27 mouse cellular contexts compared by ENCODE assay signal in the genomic region with DNA sequence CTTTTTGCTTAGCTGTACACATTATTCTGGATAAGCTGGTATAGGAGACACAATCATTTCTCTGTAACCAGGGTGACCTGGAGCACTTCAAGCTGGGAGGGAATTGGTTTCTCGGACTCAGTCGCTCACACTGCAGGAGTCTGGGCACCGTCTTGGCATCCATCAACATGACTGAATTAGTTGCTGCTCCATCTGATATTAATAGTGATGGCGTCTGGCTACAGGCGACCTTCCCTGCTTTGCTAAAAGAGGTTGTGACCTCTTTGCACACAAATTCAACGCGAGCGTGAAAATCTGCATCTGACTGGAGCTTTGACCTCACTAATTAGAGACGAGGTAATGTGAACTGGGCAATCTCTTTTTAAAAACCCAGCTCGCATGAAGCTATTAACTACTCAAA. TPM values are rescaled to one million over a fixed set of nuclear protein-coding genes. Genes with fewer than 3 reads are reported as not detected.
DNase-seq lines count a peak whose midpoint lies in the region; ATAC-seq lines count a peak whose summit lies in the region.
"Had no signal": no experiment of that assay in that cellular context is flagged by ENCODE, and none has a peak within 500 bp of the region (broad histone marks: within the 10 kb centered on the region; RNA-seq: fewer than 3 reads in every experiment).

No protein-coding gene starts in this region.

- WGBS in forebrain, embryonic 11.5 days = 16% methylated on average over 10 of the region's 10 CpGs
- 4% methylated on average over 10 of the region's 10 CpGs for WGBS in forebrain, embryonic 15.5 days
- 5% methylated on average over 10 of the region's 10 CpGs for WGBS in forebrain, embryonic 14.5 days
- 58% methylated on average over 10 of the region's 10 CpGs for WGBS in kidney, embryonic 14.5 days

- no peaks in the 10 kb centered on the region for H3K27me3 ChIP-seq in forebrain, embryonic 11.5 days (ENCODE audit: control insufficient read depth, insufficient read depth, low read length)
- no peaks in the 10 kb centered on the region for H3K27me3 ChIP-seq in forebrain, embryonic 15.5 days
- no peaks in the 10 kb centered on the region for H3K27me3 ChIP-seq in forebrain, embryonic 14.5 days (replicated peaks; ENCODE audit: control insufficient read depth, insufficient read depth, low read length)
- H3K27me3 ChIP-seq in kidney, embryonic 14.5 days (ENCODE audit: control insufficient read depth, insufficient read depth, low read length) = no peaks in the 10 kb centered on the region
- H3K27me3 ChIP-seq: hindbrain, embryonic 13.5 days; kidney, embryonic 15.5 days; liver, embryonic 12.5 days; midbrain, embryonic 12.5 days had no signal

- no peak overlapping the region for H3K4me3 ChIP-seq in forebrain, embryonic 11.5 days (ENCODE audit: low read depth, low read length)
- no peak overlapping the region for H3K4me3 ChIP-seq in forebrain, embryonic 15.5 days
- no peak overlapping the region for H3K4me3 ChIP-seq in forebrain, embryonic 14.5 days (ENCODE audit: low read depth, low read length)
- no peak overlapping the region for H3K4me3 ChIP-seq in kidney, embryonic 14.5 days (ENCODE audit: low read length)
- H3K4me3 ChIP-seq: gastrocnemius, adult 2 months; hindbrain, embryonic 13.5 days; kidney, embryonic 15.5 days; layer of hippocampus, adult 2 months; liver, embryonic 12.5 days; midbrain, embryonic 12.5 days had no signal

- H3K9ac ChIP-seq in forebrain, embryonic 11.5 days (ENCODE audit: low read length) = no peak overlapping the region
- no peak overlapping the region for H3K9ac ChIP-seq in forebrain, embryonic 15.5 days (replicated peaks)
- H3K9ac ChIP-seq in forebrain, embryonic 14.5 days (ENCODE audit: low read length) = no peak overlapping the region
- H3K9ac ChIP-seq in kidney, embryonic 14.5 days (ENCODE audit: low read depth, low read length) = no peak overlapping the region
- H3K9ac ChIP-seq: hindbrain, embryonic 13.5 days; kidney, embryonic 15.5 days; liver, embryonic 12.5 days; liver, postnatal 0 days; midbrain, embryonic 12.5 days had no signal

- ATAC-seq in forebrain, embryonic 11.5 days (replicated peaks; ENCODE audit: low FRiP score) = 0 out of 2 replicates have a peak, but pooled peaks have one; percentile 46
- ATAC-seq in forebrain, embryonic 15.5 days (replicated peaks) = no peak
- peak; percentile 67; the same call in 1 of the 2 replicates for ATAC-seq in forebrain, embryonic 14.5 days
- no peak for ATAC-seq in kidney, embryonic 14.5 days (ENCODE audit: low FRiP score, low TSS enrichment)
- ATAC-seq: CD4-positive, CD25-positive, alpha-beta regulatory T cell, adult 4 months; intestine, postnatal 0 days; liver, embryonic 12.5 days; liver, postnatal 0 days had no signal

- H3K9me3 ChIP-seq in forebrain, embryonic 11.5 days (ENCODE audit: control insufficient read depth, low read length) = no peaks in the 10 kb centered on the region
- no peaks in the 10 kb centered on the region for H3K9me3 ChIP-seq in forebrain, embryonic 15.5 days
- no peaks in the 10 kb centered on the region for H3K9me3 ChIP-seq in forebrain, embryonic 14.5 days (replicated peaks; ENCODE audit: control insufficient read depth, low read length)
- no peaks in the 10 kb centered on the region for H3K9me3 ChIP-seq in kidney, embryonic 14.5 days (ENCODE audit: control insufficient read depth, low read length)
- H3K9me3 ChIP-seq: hindbrain, embryonic 13.5 days; kidney, embryonic 15.5 days; liver, embryonic 12.5 days; midbrain, embryonic 12.5 days had no signal

- H3K4me2 ChIP-seq in forebrain, embryonic 11.5 days (ENCODE audit: low read depth, low read length, severe bottlenecking) = no peak overlapping the region
- no peak overlapping the region for H3K4me2 ChIP-seq in forebrain, embryonic 15.5 days (replicated peaks)
- no peak overlapping the region for H3K4me2 ChIP-seq in forebrain, embryonic 14.5 days (ENCODE audit: low read length)
- no peak overlapping the region for H3K4me2 ChIP-seq in kidney, embryonic 14.5 days (replicated peaks; ENCODE audit: low read depth, low read length)
- H3K4me2 ChIP-seq: heart, embryonic 11.5 days; hindbrain, embryonic 13.5 days; kidney, embryonic 15.5 days; liver, embryonic 12.5 days; midbrain, embryonic 12.5 days had no signal

- DNase-seq in forebrain, embryonic 11.5 days (ENCODE audit: low spot score) = peak; percentile 54
- DNase-seq in embryo, embryonic 11 days = peak; percentile 32
- peak; percentile 45 for DNase-seq in forebrain, embryonic 14.5 days (ENCODE audit: low spot score)
- no peak for DNase-seq in cerebellum, adult 9-10 months
- DNase-seq in kidney, postnatal 14 days = no peak
- DNase-seq: adrenal gland, postnatal 14 days; cerebellum, adult 11-12 months; cerebellum, postnatal 36 days; gastrocnemius, adult 2 months; gastrocnemius, postnatal 36 days; heart, adult 18-20 months; heart, postnatal 36 days; kidney, postnatal 36 days; left cerebral cortex, postnatal 4 days; liver, postnatal 0 days; lung, postnatal 36 days; thymus, postnatal 4 days had no signal

- peaks cover 2% of the 10 kb centered on the region; the same call in 1 of the 2 replicates for H3K4me1 ChIP-seq in forebrain, embryonic 11.5 days (replicated peaks; ENCODE audit: control insufficient read depth, insufficient read depth, low read length)
- peaks cover 6% of the 10 kb centered on the region; the same call in 1 of the 2 replicates for H3K4me1 ChIP-seq in forebrain, embryonic 15.5 days
- peaks cover 6% of the 10 kb centered on the region; the same call in 1 of the 2 replicates for H3K4me1 ChIP-seq in forebrain, embryonic 14.5 days (ENCODE audit: control insufficient read depth, insufficient read depth, low read length)
- no peaks in the 10 kb centered on the region for H3K4me1 ChIP-seq in kidney, embryonic 14.5 days (ENCODE audit: control insufficient read depth, insufficient read depth, low read length)
- H3K4me1 ChIP-seq: kidney, embryonic 15.5 days; liver, embryonic 12.5 days had no signal

- no peak overlapping the region for H3K27ac ChIP-seq in forebrain, embryonic 11.5 days (ENCODE audit: low read depth, low read length)
- no peak overlapping the region for H3K27ac ChIP-seq in forebrain, embryonic 15.5 days (replicated peaks)
- H3K27ac ChIP-seq in forebrain, embryonic 14.5 days (ENCODE audit: low read depth, low read length) = no peak overlapping the region
- no peak overlapping the region for H3K27ac ChIP-seq in kidney, embryonic 14.5 days (ENCODE audit: low read depth, low read length)
- H3K27ac ChIP-seq: gastrocnemius, adult 2 months; hindbrain, embryonic 13.5 days; kidney, embryonic 15.5 days; layer of hippocampus, adult 2 months; liver, embryonic 12.5 days; midbrain, embryonic 12.5 days had no signal

- H3K36me3 ChIP-seq in forebrain, embryonic 11.5 days (ENCODE audit: control insufficient read depth, insufficient read depth, low read length) = no peaks in the 10 kb centered on the region
- no peaks in the 10 kb centered on the region for H3K36me3 ChIP-seq in forebrain, embryonic 15.5 days
- H3K36me3 ChIP-seq in forebrain, embryonic 14.5 days (ENCODE audit: control insufficient read depth, insufficient read depth, low read length) = no peaks in the 10 kb centered on the region
- no peaks in the 10 kb centered on the region for H3K36me3 ChIP-seq in kidney, embryonic 14.5 days (ENCODE audit: control insufficient read depth, insufficient read depth, low read length)
- H3K36me3 ChIP-seq: hindbrain, embryonic 13.5 days; kidney, embryonic 15.5 days; liver, embryonic 12.5 days; midbrain, embryonic 12.5 days had no signal

RNA-seq across cellular contexts. Expression of a gene that starts 46.2 kb away (rescaled TPM):
- polyA plus RNA-seq in forebrain, embryonic 11.5 days (2014; fragmentation: Nextera tagmentation; extraction: Ambion mirVana) = 14.2 and 16.4 TPM in 2 replicates
- 71.2 TPM in 2 replicates for polyA plus RNA-seq in forebrain, embryonic 15.5 days (2015; fragmentation: Nextera tagmentation; extraction: Ambion mirVana)
- 37.9 and 56.9 TPM in 2 replicates for polyA plus RNA-seq in forebrain, embryonic 14.5 days (2014; fragmentation: Nextera tagmentation; extraction: Ambion mirVana)
- polyA plus RNA-seq in kidney, embryonic 14.5 days (2014; fragmentation: Nextera tagmentation; extraction: Ambion mirVana) = 10.4 and 12.6 TPM in 2 replicates

Comparison
In these comparisons a context has a peak if more than half of its experiments do, and no peak if none do; other contexts are left out.
1. ATAC-seq: peak in forebrain, embryonic 11.5 days (single experiment) and forebrain, embryonic 14.5 days (single experiment); none in forebrain, embryonic 15.5 days (single experiment) and kidney, embryonic 14.5 days (single experiment).
2. DNase-seq: peak in forebrain, embryonic 11.5 days (single experiment), embryo, embryonic 11 days (single experiment) and forebrain, embryonic 14.5 days (single experiment); none in cerebellum, adult 9-10 months (single experiment) and kidney, postnatal 14 days (single experiment).